Mouse (Mus musculus): ENCODE results near the gene Arel1.

Gene Arel1

GRCm38 (mm10) chr12:84948584-84949285 is 22.0 kb downstream of the Arel1 start:
- DNase-seq (ENCODE audit: low spot score) = no peak

- DNase-seq (ENCODE audit: low spot score) = no peak
Observed at GRCm38 (mm10) chr12:84947894-84948583, 22.7 kb downstream of the Arel1 start.

- no peak for DNase-seq (ENCODE audit: low spot score)
Observed at GRCm38 (mm10) chr12:84944813-84945553, 25.7 kb downstream of the Arel1 start.

GRCm38 (mm10) chr12:84944150-84944812 is 26.4 kb downstream of the Arel1 start:
- DNase-seq (ENCODE audit: low spot score) = no peak

- DNase-seq (ENCODE audit: low spot score) = no peak
Observed at GRCm38 (mm10) chr12:84943006-84943952, 27.4 kb downstream of the Arel1 start.

- DNase-seq (ENCODE audit: low spot score) = no peak
Observed at GRCm38 (mm10) chr12:84941717-84942116, 29.0 kb downstream of the Arel1 start.

- no peak for DNase-seq (ENCODE audit: low spot score)
Observed at GRCm38 (mm10) chr12:84940343-84940742, 30.4 kb downstream of the Arel1 start.

- no peak for DNase-seq (ENCODE audit: low spot score)
Observed at GRCm38 (mm10) chr12:84939117-84939516, 31.6 kb downstream of the Arel1 start.

GRCm38 (mm10) chr12:84935343-84935742 is 35.4 kb downstream of the Arel1 start:
- DNase-seq (ENCODE audit: low spot score) = no peak

- DNase-seq (ENCODE audit: low spot score) = no peak
Observed at GRCm38 (mm10) chr12:84932210-84932609, 38.5 kb downstream of the Arel1 start.

GRCm38 (mm10) chr12:84926542-84926941 is 44.2 kb downstream of the Arel1 start:
- DNase-seq (ENCODE audit: low spot score) = no peak

- DNase-seq (ENCODE audit: low spot score) = no peak
Observed at GRCm38 (mm10) chr12:84924324-84924723, 46.4 kb downstream of the Arel1 start.

- no peak for DNase-seq (ENCODE audit: low spot score)
Observed at GRCm38 (mm10) chr12:84921881-84922419, 48.8 kb downstream of the Arel1 start.

GRCm38 (mm10) chr12:84918809-84919208 is 51.9 kb downstream of the Arel1 start:
- no peak for DNase-seq (ENCODE audit: low spot score)

- no peak for DNase-seq (ENCODE audit: low spot score)
Observed at GRCm38 (mm10) chr12:84917799-84918198, 52.9 kb downstream of the Arel1 start.

GRCm38 (mm10) chr12:84914959-84915358 is 55.7 kb downstream of the Arel1 start:
- no peak for DNase-seq (ENCODE audit: low spot score)

GRCm38 (mm10) chr12:84912652-84913104 is 58.0 kb downstream of the Arel1 start:
- DNase-seq (ENCODE audit: low spot score) = no peak

GRCm38 (mm10) chr12:84911640-84912039 is 59.1 kb downstream of the Arel1 start:
- DNase-seq (ENCODE audit: low spot score) = no peak

- no peak for DNase-seq (ENCODE audit: low spot score)
Observed at GRCm38 (mm10) chr12:84910066-84910465, 60.6 kb downstream of the Arel1 start.

- no peak for DNase-seq (ENCODE audit: low spot score)
Observed at GRCm38 (mm10) chr12:84907627-84908480, 62.8 kb downstream of the Arel1 start.
